Mouse (Mus musculus) CH12.LX (cell line): ENCODE results near the gene Ccdc57. TPM values are rescaled to one million over a fixed set of nuclear protein-coding genes. Genes with fewer than 3 reads are reported as not detected.

Experiments
- DNase-seq: peaks from one replicate; pipeline ENCODE4 v3.0.0-alpha.2; 2013; ENCODE audit errors: extremely low read depth
- H3K27ac ChIP-seq: 2 replicates; pipeline ENCODE4 v1.5.1; 2012; ENCODE audit warnings: low read depth, mild to moderate bottlenecking, control low read depth, moderate library complexity; ENCODE audit not compliant: insufficient read depth
- H3K27me3 ChIP-seq: replicated peaks from 2 replicates; pipeline ENCODE3; 2012; ENCODE audit warnings: inconsistent platforms
- H3K36me3 ChIP-seq, 2 experiments: replicated peaks in 1 of 2; 2 replicates each; pipeline versions ENCODE3 to v1.6.1; 2012; ENCODE audit warnings: inconsistent platforms in 1 of 2, low read length in 1 of 2, mild to moderate bottlenecking in 1 of 2, mixed read lengths in 1 of 2, moderate library complexity in 1 of 2; ENCODE audit not compliant: control insufficient read depth in 1 of 2, insufficient read depth in 1 of 2
- H3K4me1 ChIP-seq, 2 experiments: 2 replicates each; pipeline ENCODE4 v1.6.1; 2012; ENCODE audit warnings: inconsistent platforms in 1 of 2, moderate library complexity in 1 of 2; ENCODE audit not compliant: insufficient read depth in 2 of 2, control insufficient read depth in 1 of 2
- H3K4me2 ChIP-seq: 2 replicates; pipeline ENCODE4 v1.6.1; 2012; ENCODE audit warnings: low read depth, mild to moderate bottlenecking, control low read depth; ENCODE audit not compliant: poor library complexity, insufficient read depth, severe bottlenecking
- H3K4me3 ChIP-seq, 3 experiments: fragments of 150-350 bp in 1 of 3; sonication (generic) in 1 of 3; replicated peaks in 1 of 3; 2 replicates each; pipeline versions ENCODE3 to v1.5.1; 2011 to 2012; ENCODE audit warnings: low read depth in 2 of 3, low read length in 2 of 3, mild to moderate bottlenecking in 2 of 3, moderate library complexity in 2 of 3, control low read depth in 1 of 3, improper control_type of control experiment in 1 of 3, inconsistent platforms in 1 of 3, mixed read lengths in 1 of 3; ENCODE audit not compliant: poor library complexity in 1 of 3
- H3K79me2 ChIP-seq: replicated peaks from 2 replicates; pipeline ENCODE4 v1.6.1; 2012; ENCODE audit warnings: mild to moderate bottlenecking, moderate library complexity; ENCODE audit not compliant: control insufficient read depth, poor library complexity, insufficient read depth, severe bottlenecking; ENCODE audit errors: extremely low read depth
- H3K9ac ChIP-seq: 2 replicates; pipeline ENCODE4 v1.6.1; 2012; ENCODE audit warnings: low read depth, mild to moderate bottlenecking, control low read depth, moderate library complexity; ENCODE audit not compliant: insufficient read depth
- H3K9me3 ChIP-seq: replicated peaks from 2 replicates; pipeline ENCODE3; 2012; ENCODE audit warnings: low read length, inconsistent platforms, mixed read lengths
- CHD1 ChIP-seq: IDR thresholded peaks from 2 replicates; pipeline ENCODE4 v1.6.1; 2012; ENCODE audit warnings: low read depth, low read length, improper control_type of control experiment, inconsistent platforms
- E2F4 ChIP-seq: IDR thresholded peaks from 2 replicates; pipeline ENCODE4 v1.6.1; 2011; ENCODE audit warnings: low read depth, low read length, improper control_type of control experiment; ENCODE audit not compliant: insufficient replicate concordance
- ELF1 ChIP-seq: IDR thresholded peaks from 2 replicates; pipeline ENCODE4 v1.6.1; 2014; ENCODE audit warnings: low read depth, mild to moderate bottlenecking, inconsistent platforms, low read length, improper control_type of control experiment
- EP300 ChIP-seq: IDR thresholded peaks from 2 replicates; pipeline ENCODE4 v1.6.1; 2011; ENCODE audit warnings: low read length, improper control_type of control experiment
- HCFC1 ChIP-seq: IDR thresholded peaks from 2 replicates; pipeline ENCODE4 v1.6.1; 2012; ENCODE audit warnings: low read depth, mild to moderate bottlenecking, inconsistent platforms, low read length, improper control_type of control experiment
- KAT2A ChIP-seq: IDR thresholded peaks from 2 replicates; pipeline ENCODE4 v1.6.1; 2012; ENCODE audit warnings: low read length, improper control_type of control experiment, inconsistent platforms; ENCODE audit not compliant: insufficient replicate concordance
- MAZ ChIP-seq: IDR thresholded peaks from 2 replicates; pipeline ENCODE4 v1.6.1; 2012; ENCODE audit warnings: low read depth, mild to moderate bottlenecking, inconsistent platforms, low read length, improper control_type of control experiment, moderate library complexity
- MXI1 ChIP-seq: IDR thresholded peaks from 2 replicates; pipeline ENCODE4 v1.6.1; 2011; ENCODE audit warnings: mild to moderate bottlenecking, low read depth, low read length, improper control_type of control experiment
- PAX5 ChIP-seq: IDR thresholded peaks from 2 replicates; pipeline ENCODE4 v1.6.1; 2012; ENCODE audit warnings: low read length, inconsistent platforms, mixed read lengths
- POLR2A ChIP-seq: IDR thresholded peaks from 2 replicates; pipeline ENCODE4 v1.6.1; 2011; ENCODE audit warnings: low read depth, mild to moderate bottlenecking, improper control_type of control experiment, low read length
- RAD21 ChIP-seq: IDR thresholded peaks from 2 replicates; pipeline ENCODE4 v1.6.1; 2011; ENCODE audit warnings: low read depth, mild to moderate bottlenecking, low read length, improper control_type of control experiment, moderate library complexity
- RCOR1 ChIP-seq: conservative IDR thresholded peaks from 2 replicates; pipeline ENCODE4 v1.6.1; 2012; ENCODE audit warnings: low read depth, mild to moderate bottlenecking, inconsistent platforms, low read length, improper control_type of control experiment
- TBP ChIP-seq: conservative IDR thresholded peaks from 2 replicates; pipeline ENCODE4 v1.6.1; 2011; ENCODE audit warnings: low read depth, low read length, improper control_type of control experiment
- TCF12 ChIP-seq: IDR thresholded peaks from 2 replicates; pipeline ENCODE4 v1.6.1; 2014; ENCODE audit warnings: low read depth, mild to moderate bottlenecking, inconsistent platforms, low read length, improper control_type of control experiment
- UBTF ChIP-seq: IDR thresholded peaks from 2 replicates; pipeline ENCODE4 v1.6.1; 2012; ENCODE audit warnings: low read depth, mild to moderate bottlenecking, inconsistent platforms, low read length, improper control_type of control experiment, moderate library complexity
- USF1 ChIP-seq: IDR thresholded peaks from 2 replicates; pipeline ENCODE4 v1.6.1; 2014; ENCODE audit warnings: low read depth, mild to moderate bottlenecking, inconsistent platforms, low read length, improper control_type of control experiment
- USF2 ChIP-seq: conservative IDR thresholded peaks from 2 replicates; pipeline ENCODE4 v1.6.1; 2011; ENCODE audit warnings: low read depth, low read length, improper control_type of control experiment
- ZC3H11A ChIP-seq: IDR thresholded peaks from 2 replicates; pipeline ENCODE4 v1.6.1; 2012; ENCODE audit warnings: low read depth, mild to moderate bottlenecking, inconsistent platforms, low read length, improper control_type of control experiment
- ZKSCAN1 ChIP-seq: IDR thresholded peaks from 2 replicates; pipeline ENCODE4 v1.6.1; 2012; ENCODE audit warnings: low read depth, inconsistent platforms, low read length, improper control_type of control experiment, borderline replicate concordance
- ZMIZ1 ChIP-seq: IDR thresholded peaks from 2 replicates; pipeline ENCODE4 v1.6.1; 2012; ENCODE audit warnings: low read depth, mild to moderate bottlenecking, inconsistent platforms, low read length, improper control_type of control experiment
- dilution Hi-C: fragments of 300-500 bp; cut with MboI; formaldehyde crosslinking; loops from 2 replicates; pipeline ENCODE4 v1.14.3; 2020; ENCODE audit warnings: low sequenced_read_pairs; ENCODE audit not compliant: extremely low pct_unique_long_range_greater_than_20kb, extremely low pct_ligation_motif_present
- in situ Hi-C: fragments of 300-500 bp; cut with MboI; formaldehyde crosslinking; loops from 3 replicates; pipeline ENCODE4 v1.14.3; 2019; ENCODE audit warnings: low sequenced_read_pairs, low pct_ligation_motif_present, low pct_unique_long_range_greater_than_20kb, mixed read lengths
- polyA plus RNA-seq: library from polyadenylated mRNA; unstranded; fragments of >175 nt; gene quantifications from 2 replicates; pipeline ENCODE4 v1.2.1, GENCODE M21; 2012; ENCODE audit warnings: low read depth; ENCODE audit not compliant: insufficient read length
- total RNA-seq, 2 experiments: library from RNA; depleted of rRNA; stranded (reverse); fragments of 300-350 nt in 1 of 2; fragments of >200 nt in 1 of 2; gene quantifications; 2 replicates each; pipeline ENCODE4 v1.2.3; 2012 to 2014

The Ccdc57 gene
- total and polyA plus RNA-seq, 3 experiments = 2.3 to 6.0 (median 5.4) TPM

DNA sequence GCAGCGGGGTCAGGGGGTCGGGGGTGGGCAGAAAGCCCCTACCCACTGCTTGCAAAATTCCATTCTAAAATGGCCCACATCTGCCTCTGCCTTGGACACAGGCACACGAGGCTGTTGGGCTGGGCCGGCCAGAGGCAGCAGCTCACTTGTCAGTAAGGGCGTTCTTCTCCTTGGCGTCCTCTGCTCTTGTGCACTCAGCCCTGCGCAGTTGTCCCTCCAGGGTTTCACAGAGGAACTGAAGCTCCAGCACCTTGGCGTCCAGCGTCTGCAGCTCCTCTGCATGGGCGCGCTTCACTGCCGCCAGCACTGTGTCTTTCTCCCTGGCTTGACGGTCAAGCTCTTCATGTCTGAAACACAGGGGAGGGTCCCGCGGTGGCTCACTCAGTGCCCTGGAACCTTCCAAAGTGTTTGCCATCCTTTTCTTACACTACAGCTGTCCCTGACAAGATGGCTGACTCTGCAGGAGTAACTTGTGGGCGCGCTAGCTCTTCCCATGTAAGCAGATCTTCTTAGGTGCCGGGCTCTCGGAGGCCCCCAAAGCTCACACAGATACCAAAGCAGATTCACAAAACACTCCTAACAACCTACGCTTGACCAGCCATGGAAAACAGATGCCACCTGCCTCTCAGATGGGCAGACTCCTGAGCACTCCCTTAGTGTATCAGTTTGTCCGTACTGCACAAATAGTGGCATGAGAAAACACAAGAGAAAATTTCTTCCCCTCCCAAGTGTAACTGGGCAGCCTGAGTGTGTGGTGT, 30.8 kb downstream of the Ccdc57 start:
- dilution Hi-C loops = no loop called here
- H3K9ac ChIP-seq = no peak overlapping the region
- H3K4me1 ChIP-seq = peaks cover 4 to 23% of the 10 kb centered on the region in 2 experiments; a peak in 3 of 4 replicates
- no peak overlapping the region for H3K4me2 ChIP-seq
- peaks cover 5 to 48% of the 10 kb centered on the region in 2 experiments for H3K36me3 ChIP-seq
- in situ Hi-C loops = no loop called here
- no peak for TF ChIP-seq KAT2A
- TF ChIP-seq UBTF = 0 out of 2 replicates have a peak, but pooled peaks have one; percentile 26
- H3K4me3 ChIP-seq = no peak overlapping the region
- H3K27me3 ChIP-seq = no peaks in the 10 kb centered on the region
- no peaks in the 10 kb centered on the region for H3K79me2 ChIP-seq
- H3K9me3 ChIP-seq = no peaks in the 10 kb centered on the region
- no peak overlapping the region for H3K27ac ChIP-seq
- DNase-seq = peak; percentile 17

- dilution Hi-C loops (no loop called here), in situ Hi-C loops (no loop called here)
- TF ChIP-seq RAD21 = no peak
- TF ChIP-seq MAZ = no peak
- no peak for TF ChIP-seq E2F4
- TF ChIP-seq USF2 = no peak
- TF ChIP-seq POLR2A = no peak
- no peak for TF ChIP-seq TCF12
- no peak for TF ChIP-seq ELF1
- no peak for TF ChIP-seq CHD1
- TF ChIP-seq KAT2A = no peak
- TF ChIP-seq RCOR1 = no peak
- no peak for TF ChIP-seq HCFC1
- no peak for TF ChIP-seq USF1
- TF ChIP-seq ZMIZ1 = no peak
- no peak for TF ChIP-seq TBP
- no peak for TF ChIP-seq PAX5
- no peak for TF ChIP-seq ZKSCAN1
- TF ChIP-seq ZC3H11A = no peak
- TF ChIP-seq MXI1 = no peak
- no peak for TF ChIP-seq EP300
- Histone ChIP-seq H3K4me1 (peaks cover 4 to 21% of the 10 kb centered on the region in 2 experiments; a peak in 3 of 4 replicates), H3K79me2 (no peaks in the 10 kb centered on the region), H3K4me2 (no peak overlapping the region), H3K9me3 (no peaks in the 10 kb centered on the region), H3K27me3 (no peaks in the 10 kb centered on the region), H3K9ac (no peak overlapping the region), H3K27ac (no peak overlapping the region), H3K4me3 (no peak overlapping the region), H3K36me3 (peaks cover 5 to 58% of the 10 kb centered on the region in 2 experiments)
- DNase-seq = no peak
Observed at GRCm38 (mm10) chr11:120900276-120901244, 32.1 kb downstream of the Ccdc57 start.
